Comparison of ENCODE assay signal across 26 mouse cellular contexts in the genomic region with DNA sequence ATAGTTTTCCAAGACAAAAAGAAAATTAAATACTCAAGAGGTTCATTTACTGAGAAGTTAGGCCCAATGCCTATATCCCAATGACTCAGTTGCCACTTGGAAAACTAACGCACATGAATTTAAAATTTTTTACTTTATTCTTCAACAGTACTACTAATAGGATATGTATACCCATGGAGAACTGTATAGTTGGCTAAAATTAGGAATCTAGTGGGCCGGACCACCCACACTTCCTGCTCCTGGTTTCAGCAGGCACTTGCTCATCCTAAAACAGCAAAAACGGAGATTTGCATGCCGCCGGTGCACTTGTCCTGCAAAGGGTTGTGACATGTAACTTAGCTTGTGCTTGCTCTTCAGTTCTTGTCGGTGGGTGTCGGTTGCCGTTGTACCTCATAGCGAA.
"Had no signal": no experiment of that assay in that cellular context is flagged by ENCODE, and none has a peak within 500 bp of the region (broad histone marks: within the 10 kb centered on the region; RNA-seq: fewer than 3 reads in every experiment).

No protein-coding gene starts in this region.

- ATAC-seq: forebrain, postnatal 0 days; hindbrain, postnatal 0 days; intestine, embryonic 15.5 days had no signal

- H3K9me3 ChIP-seq: heart, embryonic 13.5 days; heart, embryonic 15.5 days; hindbrain, embryonic 13.5 days; hindbrain, embryonic 15.5 days; intestine, embryonic 15.5 days; kidney, embryonic 15.5 days; limb, embryonic 13.5 days; limb, embryonic 15.5 days had no signal

- H3K9ac ChIP-seq: forebrain, postnatal 0 days; heart, embryonic 13.5 days; heart, embryonic 15.5 days; hindbrain, embryonic 13.5 days; hindbrain, embryonic 15.5 days; intestine, embryonic 15.5 days; kidney, embryonic 15.5 days; limb, embryonic 13.5 days; limb, embryonic 15.5 days had no signal

- H3K36me3 ChIP-seq: heart, embryonic 13.5 days; heart, embryonic 15.5 days; hindbrain, embryonic 13.5 days; hindbrain, embryonic 15.5 days; intestine, embryonic 15.5 days; kidney, embryonic 15.5 days; limb, embryonic 13.5 days; limb, embryonic 15.5 days had no signal

- H3K4me2 ChIP-seq: heart, embryonic 11.5 days; heart, embryonic 13.5 days; heart, embryonic 15.5 days; hindbrain, embryonic 13.5 days; hindbrain, embryonic 15.5 days; intestine, embryonic 15.5 days; kidney, embryonic 15.5 days; limb, embryonic 13.5 days; limb, embryonic 15.5 days had no signal

- H3K4me3 ChIP-seq: heart, adult 2 months; heart, embryonic 13.5 days; heart, embryonic 15.5 days; hindbrain, embryonic 13.5 days; hindbrain, embryonic 15.5 days; intestine, embryonic 15.5 days; kidney, embryonic 15.5 days; left cerebral cortex, adult 2 months; limb, embryonic 13.5 days; limb, embryonic 15.5 days had no signal

- H3K27ac ChIP-seq: heart, adult 2 months; heart, embryonic 13.5 days; heart, embryonic 15.5 days; hindbrain, embryonic 13.5 days; hindbrain, embryonic 15.5 days; hindbrain, postnatal 0 days; intestine, embryonic 15.5 days; kidney, embryonic 15.5 days; kidney, postnatal 0 days; left cerebral cortex, adult 2 months; limb, embryonic 13.5 days; limb, embryonic 15.5 days had no signal

- H3K27me3 ChIP-seq: heart, embryonic 13.5 days; heart, embryonic 15.5 days; hindbrain, embryonic 13.5 days; hindbrain, embryonic 15.5 days; intestine, embryonic 15.5 days; kidney, embryonic 15.5 days; limb, embryonic 13.5 days; limb, embryonic 15.5 days had no signal

- H3K4me1 ChIP-seq: heart, embryonic 13.5 days; heart, embryonic 15.5 days; hindbrain, embryonic 13.5 days; hindbrain, embryonic 15.5 days; intestine, embryonic 15.5 days; kidney, embryonic 15.5 days; limb, embryonic 13.5 days; limb, embryonic 15.5 days had no signal

- DNase-seq: forebrain, postnatal 0 days; gastrocnemius, postnatal 14 days; gastrocnemius, postnatal 36 days; heart, adult 11 months; heart, adult 2 months; heart, postnatal 14 days; heart, postnatal 36 days; kidney, adult 11 months; kidney, adult 2 months; kidney, adult 9 months; kidney, postnatal 14 days; kidney, postnatal 36 days; layer of hippocampus, postnatal 36 days; left cerebral cortex, postnatal 4 days had no signal
